Mouse (Mus musculus): ENCODE measurements at regions not wholly inside any gene's neighbourhood (a gene's known extent, or its start where the extent isn't known, plus 50 kb on each side); places are given as distances from the start of the nearest gene placed in this dataset.

DNA sequence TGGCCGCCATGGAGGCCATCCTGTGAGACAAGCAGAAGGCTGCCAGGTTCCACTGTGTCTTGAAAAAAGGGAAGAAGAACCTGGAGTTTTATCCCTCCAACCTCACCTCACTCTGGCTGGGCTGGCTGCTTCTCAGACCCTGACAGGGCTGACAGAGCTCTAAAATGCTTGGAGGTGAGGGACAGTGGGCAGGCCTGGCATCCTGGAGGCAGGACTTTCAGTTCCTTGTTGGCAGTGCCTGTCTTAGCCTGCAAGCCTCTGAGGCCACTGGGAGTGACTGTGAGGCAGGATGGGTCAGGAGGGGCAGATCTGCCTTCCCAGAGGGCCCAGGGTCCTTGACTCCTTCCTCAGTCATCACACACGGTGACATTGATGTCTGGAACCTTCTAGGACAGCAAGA, 66.3 kb upstream of the Ercc6l2 start:
- H3K27ac ChIP-seq (ENCODE audit: insufficient read depth, low read length) = no peak overlapping the region
- H3K27me3 ChIP-seq (ENCODE audit: control insufficient read depth, insufficient read depth, low read length) = no peaks in the 10 kb centered on the region
- 86% methylated on average over 2 of the region's 2 CpGs for WGBS
- no peaks in the 10 kb centered on the region for H3K4me1 ChIP-seq (ENCODE audit: control insufficient read depth, insufficient read depth, low read length)
- TF ChIP-seq POLR2A (IDR thresholded peaks at IDR 0.05; ENCODE audit: borderline replicate concordance, insufficient read depth, low read length) = no peak
- TF ChIP-seq CTCF (IDR thresholded peaks at IDR 0.05; ENCODE audit: borderline replicate concordance, insufficient read depth, low read depth, low read length) = no peak
- H3K4me3 ChIP-seq (replicated peaks; ENCODE audit: insufficient read depth, low read depth, low read length) = no peak overlapping the region
- no peak for DNase-seq

GRCm38 (mm10) chr13:63749997-63750396, 65.0 kb upstream of the Ercc6l2 start:
- 30% methylated on average over 4 of the region's 4 CpGs for whole genome bisulfite sequencing
- no peaks in the 10 kb centered on the region for H3K4me1 ChIP-seq (ENCODE audit: control insufficient read depth, insufficient read depth, low read length)
- peak in 1 of 2 experiments; percentile 7 for DNase-seq
- H3K27ac ChIP-seq (ENCODE audit: insufficient read depth, low read length) = no peak overlapping the region
- TF ChIP-seq POLR2A (IDR thresholded peaks at IDR 0.05; ENCODE audit: borderline replicate concordance, insufficient read depth, low read length) (no peak), CTCF (IDR thresholded peaks at IDR 0.05; ENCODE audit: borderline replicate concordance, insufficient read depth, low read depth, low read length) (no peak)
- H3K27me3 ChIP-seq (ENCODE audit: control insufficient read depth, insufficient read depth, low read length) = no peaks in the 10 kb centered on the region
- H3K4me3 ChIP-seq (replicated peaks; ENCODE audit: insufficient read depth, low read depth, low read length) = no peak overlapping the region

DNA sequence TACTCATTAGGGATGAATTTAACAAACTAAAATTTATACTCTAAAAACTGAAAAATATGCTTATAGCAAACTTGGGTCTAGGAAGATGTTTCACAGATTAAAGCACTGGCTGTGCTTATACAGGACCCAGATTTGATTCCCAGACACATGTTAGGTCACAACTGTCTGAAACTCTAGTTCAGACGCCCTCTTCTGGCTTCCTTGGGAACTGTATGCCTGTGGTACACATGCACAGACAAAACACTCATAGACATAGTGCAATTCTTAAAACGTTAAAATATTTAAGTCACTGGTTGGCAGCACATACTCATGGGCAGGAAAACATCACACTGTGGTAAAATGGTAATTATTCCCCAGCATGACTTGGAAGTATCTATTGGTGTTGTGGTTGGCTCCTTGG, 63.8 kb upstream of the Ercc6l2 start:
- no peaks in the 10 kb centered on the region for H3K4me1 ChIP-seq (ENCODE audit: control insufficient read depth, insufficient read depth, low read length)
- no peak for DNase-seq
- WGBS = 57% methylated on average over 2 of the region's 2 CpGs
- no peak overlapping the region for H3K27ac ChIP-seq (ENCODE audit: insufficient read depth, low read length)
- TF ChIP-seq CTCF (IDR thresholded peaks at IDR 0.05; ENCODE audit: borderline replicate concordance, insufficient read depth, low read depth, low read length) (no peak), POLR2A (IDR thresholded peaks at IDR 0.05; ENCODE audit: borderline replicate concordance, insufficient read depth, low read length) (no peak)
- H3K4me3 ChIP-seq (replicated peaks; ENCODE audit: insufficient read depth, low read depth, low read length) = no peak overlapping the region
- no peaks in the 10 kb centered on the region for H3K27me3 ChIP-seq (ENCODE audit: control insufficient read depth, insufficient read depth, low read length)

- TF ChIP-seq POLR2A (IDR thresholded peaks at IDR 0.05; ENCODE audit: borderline replicate concordance, insufficient read depth, low read length) = no peak
- TF ChIP-seq CTCF (IDR thresholded peaks at IDR 0.05; ENCODE audit: borderline replicate concordance, insufficient read depth, low read depth, low read length) = no peak
- DNase-seq = no peak
- Histone ChIP-seq H3K27me3 (ENCODE audit: control insufficient read depth, insufficient read depth, low read length) (no peaks in the 10 kb centered on the region), H3K4me3 (replicated peaks; ENCODE audit: insufficient read depth, low read depth, low read length) (no peak overlapping the region), H3K4me1 (ENCODE audit: control insufficient read depth, insufficient read depth, low read length) (no peaks in the 10 kb centered on the region), H3K27ac (ENCODE audit: insufficient read depth, low read length) (no peak overlapping the region)
- 58% methylated on average over 5 of the region's 5 CpGs for WGBS
Measured at GRCm38 (mm10) chr13:63757061-63757460, 58.0 kb upstream of the Ercc6l2 start.

GRCm38 (mm10) chr13:63761542-63761941, 53.5 kb upstream of the Ercc6l2 start:
- TF ChIP-seq CTCF (IDR thresholded peaks at IDR 0.05; ENCODE audit: borderline replicate concordance, insufficient read depth, low read depth, low read length) (no peak), POLR2A (IDR thresholded peaks at IDR 0.05; ENCODE audit: borderline replicate concordance, insufficient read depth, low read length) (no peak)
- Histone ChIP-seq H3K4me1 (ENCODE audit: control insufficient read depth, insufficient read depth, low read length) (no peaks in the 10 kb centered on the region), H3K27me3 (ENCODE audit: control insufficient read depth, insufficient read depth, low read length) (no peaks in the 10 kb centered on the region), H3K27ac (ENCODE audit: insufficient read depth, low read length) (no peak overlapping the region), H3K4me3 (replicated peaks; ENCODE audit: insufficient read depth, low read depth, low read length) (no peak overlapping the region)
- no peak for DNase-seq
